Mouse (Mus musculus): ENCODE data around the gene Zfp775. TPM values are rescaled to one million over a fixed set of nuclear protein-coding genes. Genes with fewer than 3 reads are reported as not detected.

Zfp775 gene
- total and polyA plus RNA-seq, 3 experiments, result 3.2 to 6.5 (median 3.5) TPM

DNA sequence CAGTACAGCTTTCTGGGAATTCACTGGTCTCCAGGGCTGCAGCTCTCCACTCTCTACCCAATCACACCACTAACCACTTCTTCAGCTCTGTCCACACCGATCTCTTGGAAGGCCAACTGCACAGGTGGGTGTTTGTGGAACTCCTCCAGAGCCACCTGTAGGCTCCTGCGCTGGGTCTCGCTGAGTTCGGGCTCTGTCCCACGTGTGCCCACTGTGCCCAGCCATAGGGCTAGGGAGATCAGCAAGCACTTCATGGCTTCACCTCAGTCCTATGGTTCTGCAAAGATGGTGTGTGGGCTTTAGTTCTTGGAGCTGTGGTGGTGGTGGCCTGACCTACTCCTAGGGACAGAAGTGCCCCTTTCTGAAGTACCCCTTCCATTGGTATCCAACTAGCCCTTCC lies 29.8 kb upstream of the Zfp775 start:
- dilution Hi-C loops (cut with MboI; ENCODE audit: extremely low pct_ligation_motif_present, extremely low pct_unique_long_range_greater_than_20kb, low sequenced_read_pairs) (no loop called here), in situ Hi-C loops (cut with MboI; ENCODE audit: low pct_ligation_motif_present, low pct_unique_long_range_greater_than_20kb, low sequenced_read_pairs) (no loop called here)
- Histone ChIP-seq H3K27ac (ENCODE audit: insufficient read depth, low read depth) (no peak overlapping the region), H3K4me2 (ENCODE audit: insufficient read depth, low read depth, poor library complexity, severe bottlenecking) (no peak overlapping the region), H3K9ac (ENCODE audit: insufficient read depth, low read depth) (no peak overlapping the region), H3K27me3 (replicated peaks) (no peaks in the 10 kb centered on the region), H3K36me3 (replicated peaks in 1 of 2; ENCODE audit: control insufficient read depth in 1 of 2, insufficient read depth in 1 of 2, low read length in 1 of 2) (peaks cover 0 to 13% of the 10 kb centered on the region in 2 experiments), H3K4me3 (replicated peaks in 1 of 3; ENCODE audit: low read depth in 2 of 3, low read length in 2 of 3, poor library complexity in 1 of 3) (no peak overlapping the region), H3K4me1 (ENCODE audit: control insufficient read depth in 1 of 2, insufficient read depth in 2 of 2) (peaks cover 0 to 6% of the 10 kb centered on the region in 2 experiments; a peak in 1 of 4 replicates), H3K9me3 (replicated peaks; ENCODE audit: low read length) (no peaks in the 10 kb centered on the region), H3K79me2 (replicated peaks; ENCODE audit: control insufficient read depth, extremely low read depth, insufficient read depth, poor library complexity, severe bottlenecking) (no peaks in the 10 kb centered on the region)
- no peak for DNase-seq (ENCODE audit: extremely low read depth)
- TF ChIP-seq CTCF (conservative IDR thresholded peaks at IDR 0.05 in 1 of 2, IDR thresholded peaks at IDR 0.05 in 1 of 2; ENCODE audit: low read depth in 2 of 2, low read length in 2 of 2) (no peak), MEF2A (IDR thresholded peaks at IDR 0.05; ENCODE audit: borderline replicate concordance, low read depth, low read length) (no peak)

- H3K27ac ChIP-seq (ENCODE audit: insufficient read depth, low read depth), result no peak within 1 kb of the TSS
- H3K4me1 ChIP-seq (ENCODE audit: control insufficient read depth in 1 of 2, insufficient read depth in 2 of 2), result peaks cover 0 to 6% of the 10 kb centered on the region in 2 experiments; a peak in 1 of 4 replicates
- in situ Hi-C loops (cut with MboI; ENCODE audit: low pct_ligation_motif_present, low pct_unique_long_range_greater_than_20kb, low sequenced_read_pairs) (no loop called here), dilution Hi-C loops (cut with MboI; ENCODE audit: extremely low pct_ligation_motif_present, extremely low pct_unique_long_range_greater_than_20kb, low sequenced_read_pairs) (no loop called here)
- TF ChIP-seq ZMIZ1 (IDR thresholded peaks at IDR 0.05; ENCODE audit: low read depth, low read length) (no peak), HCFC1 (IDR thresholded peaks at IDR 0.05; ENCODE audit: low read depth, low read length) (no peak), PAX5 (IDR thresholded peaks at IDR 0.05; ENCODE audit: low read length) (no peak), ZNF384 (IDR thresholded peaks at IDR 0.05; ENCODE audit: low read depth, low read length) (no peak), JUND (conservative IDR thresholded peaks at IDR 0.05; ENCODE audit: low read depth, low read length) (no peak), EP300 (IDR thresholded peaks at IDR 0.05; ENCODE audit: low read length) (no peak), IRF4 (IDR thresholded peaks at IDR 0.05; ENCODE audit: low read depth, low read length) (no peak), TCF12 (IDR thresholded peaks at IDR 0.05; ENCODE audit: low read depth, low read length) (no peak), NELFE (IDR thresholded peaks at IDR 0.05; ENCODE audit: low read depth, low read length) (no peak), SMC3 (IDR thresholded peaks at IDR 0.05; ENCODE audit: low read depth, low read length) (no peak), SIN3A (IDR thresholded peaks at IDR 0.05; ENCODE audit: low read length) (no peak), MAFK (IDR thresholded peaks at IDR 0.05; ENCODE audit: insufficient replicate concordance, low read length) (no peak), JUN (IDR thresholded peaks at IDR 0.05; ENCODE audit: insufficient read depth, low read depth, low read length) (no peak), POLR2AphosphoS2 (IDR thresholded peaks at IDR 0.05; ENCODE audit: low read depth, low read length) (no peak), ETS1 (conservative IDR thresholded peaks at IDR 0.05; ENCODE audit: low read depth, low read length) (no peak), MEF2A (IDR thresholded peaks at IDR 0.05; ENCODE audit: borderline replicate concordance, low read depth, low read length) (no peak), MXI1 (IDR thresholded peaks at IDR 0.05; ENCODE audit: low read depth, low read length) (no peak), ZKSCAN1 (IDR thresholded peaks at IDR 0.05; ENCODE audit: borderline replicate concordance, low read depth, low read length) (no peak)
- H3K9me3 ChIP-seq (replicated peaks; ENCODE audit: low read length), result no peaks in the 10 kb centered on the region
- H3K4me2 ChIP-seq (ENCODE audit: insufficient read depth, low read depth, poor library complexity, severe bottlenecking), result no peak within 1 kb of the TSS
- no peak for DNase-seq (ENCODE audit: extremely low read depth)
- no peaks in the 10 kb centered on the region for H3K79me2 ChIP-seq (replicated peaks; ENCODE audit: control insufficient read depth, extremely low read depth, insufficient read depth, poor library complexity, severe bottlenecking)
- H3K9ac ChIP-seq (ENCODE audit: insufficient read depth, low read depth), result no peak within 1 kb of the TSS
- H3K27me3 ChIP-seq (replicated peaks), result no peaks in the 10 kb centered on the region
- H3K36me3 ChIP-seq (replicated peaks in 1 of 2; ENCODE audit: control insufficient read depth in 1 of 2, insufficient read depth in 1 of 2, low read length in 1 of 2), result peaks cover 0 to 13% of the 10 kb centered on the region in 2 experiments
- H3K4me3 ChIP-seq (replicated peaks in 1 of 3; ENCODE audit: low read depth in 2 of 3, low read length in 2 of 3, poor library complexity in 1 of 3), result no peak within 1 kb of the TSS
Measured at GRCm38 (mm10) chr6:48572572-48573061, 29.2 kb upstream of the Zfp775 start, which contains the start of gene Rarres2. Gene Rarres2 (minus strand): TSS chr6:48572789.
